Mouse (Mus musculus) testis, postnatal 10 days (tissue): ENCODE data around the gene Irf2bp2.

Experiments used
- DNase-seq: peaks from one replicate; pipeline ENCODE4 v3.0.0; 2021; ENCODE audit warnings: low spot score

Gene Irf2bp2

DNA sequence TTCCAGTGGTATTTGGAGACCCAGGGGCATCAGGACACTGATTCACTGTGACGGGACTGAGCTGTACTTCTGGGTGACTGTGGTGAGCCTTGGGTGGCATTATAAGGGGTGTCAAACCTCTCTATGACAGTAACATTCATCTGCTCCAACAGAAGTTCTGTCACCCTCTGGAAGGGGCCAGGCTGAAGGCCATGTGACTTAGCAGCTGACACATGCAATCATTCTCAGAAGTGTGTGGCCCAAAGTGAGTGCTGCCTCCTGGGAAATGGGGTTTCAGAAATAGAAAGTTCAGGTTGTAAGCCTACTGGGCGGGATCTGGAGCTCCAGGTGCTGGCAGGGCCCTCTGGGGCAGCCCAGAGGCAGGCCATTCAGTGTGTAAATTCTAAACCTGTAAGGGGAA is 26.1 kb downstream of the Irf2bp2 start:
- no peak for DNase-seq

DNA sequence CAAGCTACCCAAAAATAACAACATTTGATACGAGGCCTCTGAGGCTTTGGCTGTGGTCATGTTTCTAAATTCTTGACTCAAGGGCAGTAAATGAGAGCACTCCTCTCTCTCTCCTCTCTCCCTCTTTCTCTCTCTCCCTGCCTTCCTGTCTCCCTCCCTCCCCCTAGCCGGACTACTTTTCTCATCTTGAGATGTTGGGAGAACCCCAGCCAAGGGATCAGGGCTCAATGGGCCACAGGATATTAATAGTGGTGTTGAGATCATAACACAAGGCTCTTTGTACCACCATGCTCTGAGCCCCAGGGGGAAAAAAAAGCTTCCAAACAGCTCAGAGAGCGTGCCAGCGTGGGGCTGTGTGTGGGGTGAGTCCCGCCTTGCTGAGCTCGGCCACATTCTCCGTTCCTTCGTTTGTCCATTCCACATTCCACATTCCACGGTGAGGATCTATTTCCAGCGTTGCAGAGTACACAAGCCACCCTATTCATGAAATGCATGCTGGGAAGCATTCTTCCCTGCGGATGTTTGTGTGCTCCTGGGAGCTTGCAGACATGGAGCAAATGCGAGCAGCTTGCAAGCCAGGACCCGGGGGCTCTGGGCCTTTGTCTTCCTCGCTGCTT is 27.2 kb downstream of the Irf2bp2 start:
- peak; percentile 57 for DNase-seq

DNA sequence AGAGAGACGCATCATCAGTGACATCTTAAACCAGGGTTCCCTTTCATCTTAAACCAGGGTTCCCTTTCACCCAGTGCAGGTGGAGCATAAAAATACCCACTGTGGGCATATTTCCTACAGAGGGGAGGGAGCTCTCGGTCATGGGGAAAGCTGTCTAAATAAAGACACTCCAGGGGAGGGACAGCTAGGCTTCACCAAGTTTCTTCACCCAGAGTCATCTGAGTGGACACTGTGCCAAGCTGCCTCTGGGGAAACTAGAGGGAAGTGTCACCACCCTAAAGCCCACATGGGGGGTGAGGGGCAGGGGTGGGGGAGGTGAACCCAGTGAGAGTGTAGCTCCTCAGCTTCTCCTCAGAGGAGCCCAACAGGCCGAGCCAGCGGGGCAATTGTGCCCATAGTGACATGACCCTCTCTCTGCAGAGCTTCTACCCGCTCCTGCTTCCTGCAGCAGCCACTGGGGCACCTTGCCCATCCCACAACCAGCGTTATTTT is 27.8 kb downstream of the Irf2bp2 start:
- no peak for DNase-seq

DNA sequence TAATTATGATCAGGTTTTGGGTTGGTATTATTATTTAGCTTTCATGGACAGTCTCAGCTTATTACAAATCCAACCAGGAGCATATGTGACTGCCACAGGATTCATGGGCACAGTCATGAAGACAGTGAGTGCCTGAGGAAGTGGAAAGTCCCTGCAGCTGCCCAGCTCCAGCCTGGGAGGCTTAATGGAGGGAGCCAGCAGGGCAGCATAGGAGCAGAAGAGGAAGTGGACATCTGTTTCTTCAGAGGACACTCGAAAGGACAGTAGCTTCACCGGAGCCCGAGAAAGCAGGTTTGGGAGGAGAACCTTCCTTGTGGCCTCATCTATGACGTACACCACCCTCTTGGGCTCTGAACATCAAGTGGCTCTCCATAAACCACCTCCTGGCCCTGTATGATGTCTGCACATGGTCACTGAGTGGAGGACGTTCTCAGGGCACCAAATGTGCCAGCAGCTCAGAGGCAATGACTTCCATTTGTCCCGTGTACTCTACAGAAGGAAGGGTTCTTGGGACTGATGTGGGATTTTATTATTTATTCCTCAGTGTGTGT is 28.5 kb downstream of the Irf2bp2 start:
- DNase-seq: no peak

DNA sequence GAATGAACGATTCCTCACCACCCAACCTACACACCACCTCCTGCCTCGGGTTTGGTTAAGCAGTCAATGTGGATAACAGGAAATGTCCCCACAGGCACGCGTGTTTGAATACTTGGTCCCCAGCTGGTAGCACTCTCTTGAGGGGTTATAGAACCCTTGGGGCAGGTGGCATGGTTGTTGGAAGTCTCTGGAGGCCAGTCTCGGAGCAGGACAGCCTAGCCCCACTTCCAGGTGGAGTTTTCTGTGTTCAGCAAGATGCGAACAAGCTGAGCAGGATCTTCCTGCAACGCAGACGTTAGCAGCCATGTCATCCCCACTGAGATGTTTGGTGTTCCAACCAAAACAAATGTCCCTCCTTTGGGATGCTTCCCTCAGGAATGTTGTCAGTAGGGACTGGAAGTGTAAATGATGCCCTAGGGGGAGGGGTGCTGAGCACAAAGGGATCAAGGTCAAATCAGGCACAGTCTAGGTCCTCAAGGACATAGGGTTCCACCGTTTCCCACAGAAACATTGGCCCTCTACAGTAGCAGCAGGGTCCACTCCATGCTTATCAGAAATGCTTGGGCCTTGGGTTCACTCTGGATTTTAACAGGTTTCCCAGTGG is 29.1 kb downstream of the Irf2bp2 start:
- no peak for DNase-seq

DNA sequence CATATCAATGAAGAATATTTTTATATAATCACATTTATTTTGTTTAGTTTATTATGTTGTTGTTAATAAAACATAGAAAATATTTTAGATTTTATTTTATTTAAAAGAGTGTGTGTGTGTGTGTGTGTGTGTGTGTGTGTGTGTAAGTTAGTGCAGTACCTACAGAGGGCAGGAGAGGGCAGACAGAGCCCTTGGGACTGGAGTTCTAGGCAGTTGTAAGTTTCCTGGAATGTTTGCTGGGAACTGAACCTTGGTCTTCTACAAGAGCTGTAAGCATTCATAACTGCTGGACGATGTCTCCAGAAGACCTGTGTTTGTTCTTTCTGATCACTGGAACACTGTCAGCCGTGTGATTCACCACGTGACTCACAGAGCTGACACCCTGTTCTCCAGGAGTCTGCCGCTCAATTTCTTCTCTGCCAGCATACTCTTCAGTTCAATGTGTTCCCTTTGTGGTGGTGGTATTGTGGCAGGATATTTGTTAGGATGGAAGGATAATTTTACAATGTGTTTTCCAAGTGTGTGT is 32.4 kb downstream of the Irf2bp2 start:
- no peak for DNase-seq

DNA sequence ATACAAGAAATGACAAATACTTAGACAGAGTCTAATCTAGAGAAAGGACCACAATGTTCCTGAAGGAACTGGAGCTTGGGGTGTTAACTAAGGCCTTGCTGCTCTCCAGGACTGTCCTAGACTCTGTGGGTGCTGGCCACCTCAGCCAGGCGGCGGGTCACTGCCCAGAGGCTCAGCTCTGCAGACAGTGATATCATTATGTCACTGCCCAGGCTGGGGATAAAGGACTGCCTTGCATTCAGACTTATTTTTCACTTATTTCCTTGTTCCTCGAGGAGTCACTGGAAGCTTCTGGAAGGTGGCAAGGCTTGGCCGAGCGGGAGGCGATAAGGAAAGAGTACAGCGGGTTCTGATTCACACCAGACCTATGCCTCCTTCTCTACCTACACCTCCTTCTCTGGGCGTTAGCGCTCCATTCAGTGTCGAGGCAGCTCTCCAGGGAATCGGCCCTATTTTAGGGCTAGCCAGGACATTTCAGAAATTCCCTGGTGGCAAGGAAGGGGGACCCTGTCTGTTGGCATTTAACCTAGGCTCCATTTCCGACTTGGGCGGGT is 35.3 kb downstream of the Irf2bp2 start:
- no peak for DNase-seq

DNA sequence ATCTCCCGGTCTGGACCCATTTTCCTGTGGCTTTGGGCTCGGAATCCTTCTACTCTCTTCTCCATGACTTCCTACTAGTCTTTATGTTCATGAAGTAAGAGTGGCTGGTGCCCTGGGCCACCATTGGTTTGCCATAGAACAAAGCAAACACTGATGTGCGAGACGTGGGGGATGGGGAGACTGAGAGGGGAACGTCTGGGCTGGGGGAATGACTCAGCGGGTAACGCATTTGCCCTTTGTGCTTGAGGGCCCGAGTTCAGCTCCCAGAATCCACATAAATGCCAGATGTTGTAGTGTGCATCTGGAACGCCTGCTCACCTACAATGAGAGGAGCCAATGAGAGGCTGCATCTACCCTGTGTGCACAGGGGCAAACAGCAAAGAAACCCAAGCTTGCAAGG is 36.4 kb downstream of the Irf2bp2 start:
- no peak for DNase-seq

DNA sequence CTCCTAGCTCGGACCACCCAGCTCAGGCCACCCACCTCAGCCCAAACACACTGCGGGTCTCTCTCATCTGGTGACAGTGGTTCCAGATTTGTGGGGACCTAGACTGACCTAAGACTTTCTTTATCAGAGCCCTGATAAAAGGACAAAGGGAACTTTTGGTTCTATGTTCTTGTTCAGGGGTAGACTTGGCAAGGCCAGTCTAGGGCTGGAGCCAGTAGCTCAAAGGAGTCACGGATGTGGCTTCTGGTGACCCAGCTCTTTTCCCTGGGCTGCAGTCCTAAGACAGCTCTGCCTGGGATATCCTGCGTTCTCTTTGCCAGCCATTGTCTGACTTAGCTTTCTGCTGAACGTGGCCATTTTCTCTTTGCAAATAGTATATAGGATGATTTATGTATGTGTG is 37.1 kb downstream of the Irf2bp2 start:
- no peak for DNase-seq

DNA sequence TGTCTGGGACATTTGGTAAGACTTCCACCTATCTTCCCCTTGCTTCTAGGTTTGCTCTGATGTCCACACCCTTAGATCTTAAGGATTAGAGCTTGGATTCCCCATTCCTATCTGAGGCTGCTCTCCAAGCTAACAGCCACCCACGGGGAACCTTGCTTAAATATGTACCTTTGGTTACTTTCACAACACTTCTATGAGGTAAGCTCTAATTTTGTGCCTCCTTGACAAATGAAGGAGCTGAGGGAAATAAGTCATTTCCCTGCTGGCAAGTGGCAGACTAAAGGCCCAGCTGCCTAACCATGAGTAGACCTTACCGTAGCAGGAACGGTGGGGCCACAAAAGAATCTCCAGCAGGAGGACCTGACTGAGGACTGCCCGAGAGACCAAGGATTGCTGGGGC is 39.0 kb downstream of the Irf2bp2 start:
- DNase-seq: no peak

DNA sequence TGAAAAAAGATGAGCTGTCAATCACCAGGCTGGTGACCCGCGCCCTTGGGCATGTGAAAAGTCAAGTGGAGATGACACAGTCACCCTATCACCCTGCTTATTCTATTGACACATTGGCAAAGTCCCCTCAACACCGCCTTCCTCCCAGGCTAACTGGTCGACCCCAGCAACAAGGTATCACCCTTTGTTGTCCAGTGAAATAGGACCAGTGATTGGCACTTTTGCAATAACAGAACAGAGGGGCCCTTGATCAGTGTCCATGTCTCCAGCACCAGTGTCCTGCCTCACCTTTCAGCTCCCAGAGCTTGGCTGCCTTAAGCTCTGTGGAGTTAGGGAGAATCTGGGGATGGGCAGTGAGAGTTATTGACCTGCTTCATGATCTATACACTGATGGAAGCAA is 41.9 kb downstream of the Irf2bp2 start:
- no peak for DNase-seq

DNA sequence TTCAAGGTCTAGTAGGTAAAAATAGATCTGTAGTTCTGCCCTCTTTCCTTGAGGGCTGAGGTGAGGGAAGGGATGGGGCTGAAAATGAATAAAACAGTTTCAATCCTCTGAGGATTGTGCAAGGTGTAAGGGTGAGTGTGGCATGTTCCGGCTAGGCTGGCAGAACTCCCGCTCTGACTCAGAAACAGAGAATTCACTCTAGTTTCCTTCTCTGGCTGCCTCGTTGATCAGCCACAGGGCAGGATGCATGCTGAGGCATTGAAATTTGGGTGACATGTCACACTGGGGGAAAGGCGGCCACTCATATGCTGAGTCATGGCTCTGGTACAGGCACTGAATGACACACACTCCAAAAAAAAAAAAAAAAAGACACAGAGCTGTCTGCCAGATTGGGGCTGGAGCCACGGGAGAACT is 42.8 kb downstream of the Irf2bp2 start:
- no peak for DNase-seq

DNA sequence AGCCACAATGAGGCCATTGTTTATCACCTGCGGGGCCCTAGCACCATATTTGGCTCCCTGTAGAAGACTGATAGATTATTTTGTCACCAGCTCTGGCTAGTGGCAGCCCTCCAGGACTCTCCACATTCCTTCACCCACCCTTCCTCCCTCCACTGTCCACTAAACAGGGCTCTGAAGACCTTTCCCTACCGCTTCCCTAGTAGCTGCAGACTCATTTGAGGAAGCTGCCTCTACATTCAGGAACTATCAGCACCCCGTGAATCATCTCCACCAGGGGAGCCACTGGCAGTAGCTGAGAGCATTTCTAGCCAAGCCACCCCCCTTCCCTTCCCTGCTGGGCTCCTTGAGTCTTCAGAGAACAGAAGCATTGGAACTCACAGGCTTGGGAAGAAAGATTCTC is 45.9 kb downstream of the Irf2bp2 start:
- DNase-seq: peak; percentile 74

DNA sequence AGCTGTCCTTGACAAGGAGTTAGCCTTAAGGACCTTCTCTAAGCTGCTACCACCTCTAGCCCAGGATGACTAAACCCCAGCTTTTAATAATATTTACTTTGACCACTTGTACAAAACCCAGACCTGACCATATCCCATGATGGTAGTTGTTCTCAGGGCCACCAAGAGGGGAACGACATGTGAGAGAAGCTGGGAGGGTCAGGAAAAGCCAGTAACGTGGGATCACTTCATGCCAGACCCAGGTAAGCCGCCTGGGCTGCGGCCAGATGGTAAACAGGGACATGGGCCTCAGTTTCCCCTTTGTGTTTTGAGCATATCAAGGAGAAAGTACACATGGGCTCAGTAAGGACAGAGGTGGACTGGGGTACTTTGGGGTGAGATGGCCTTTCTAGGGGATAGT is 46.4 kb downstream of the Irf2bp2 start:
- DNase-seq: no peak

DNA sequence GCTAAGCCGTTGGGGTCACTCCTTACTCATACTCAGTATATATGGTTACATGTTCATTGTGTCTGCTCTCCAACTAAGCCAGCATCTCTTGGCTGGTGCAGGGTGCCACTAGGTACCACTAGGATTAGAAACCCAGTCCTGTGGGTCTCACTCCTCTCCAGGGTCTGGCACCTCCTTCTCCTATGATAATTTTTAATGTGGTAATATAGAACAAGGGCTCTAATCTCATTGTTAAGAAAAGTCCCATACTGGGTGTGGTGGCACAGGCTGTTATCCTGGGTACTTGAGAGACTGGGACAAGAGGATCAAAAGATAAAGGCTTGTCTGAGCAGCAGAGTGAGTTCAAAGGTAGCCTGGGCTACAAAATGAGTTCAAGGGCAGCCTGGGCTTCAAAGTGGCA is 47.3 kb downstream of the Irf2bp2 start:
- no peak for DNase-seq

DNA sequence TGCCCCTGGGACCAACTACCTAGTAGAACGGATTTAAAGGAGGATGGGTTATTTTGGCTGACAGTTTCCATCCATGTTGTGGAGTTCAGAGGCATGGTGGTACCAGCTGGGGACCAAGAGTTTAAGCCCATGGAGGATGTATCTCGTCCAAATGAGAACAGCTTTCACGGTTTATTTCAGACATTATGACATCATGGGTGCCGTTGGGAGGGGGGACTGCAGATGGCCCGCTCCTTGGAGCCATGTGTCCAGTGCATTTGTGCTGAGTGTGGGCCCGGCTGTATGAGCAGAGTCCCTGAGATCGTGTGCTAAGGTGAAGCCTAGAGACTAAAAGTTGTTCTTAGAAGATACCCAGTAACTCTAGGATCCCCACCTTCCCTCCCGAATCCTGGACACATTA is 50.4 kb downstream of the Irf2bp2 start:
- no peak for DNase-seq

DNA sequence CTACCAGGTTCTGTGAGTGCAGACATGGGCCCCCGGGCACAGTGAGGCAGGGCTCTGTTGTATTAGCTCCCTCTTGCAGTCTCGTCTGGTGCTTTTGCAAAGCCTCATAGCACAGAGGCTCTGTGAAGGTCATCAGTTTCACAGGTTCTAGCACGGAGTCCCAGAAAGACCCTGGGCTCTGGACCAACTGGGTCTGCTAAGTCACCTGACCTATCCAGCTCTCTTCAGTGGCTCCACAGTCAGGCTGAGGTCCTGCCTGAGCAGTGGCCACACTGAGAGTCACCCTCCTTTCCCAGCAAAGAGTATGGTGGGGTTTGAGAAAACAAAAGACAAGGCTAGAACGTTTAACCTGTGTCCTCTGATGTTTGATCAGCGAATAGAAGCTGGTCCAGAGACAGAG is 51.0 kb downstream of the Irf2bp2 start:
- no peak for DNase-seq

DNA sequence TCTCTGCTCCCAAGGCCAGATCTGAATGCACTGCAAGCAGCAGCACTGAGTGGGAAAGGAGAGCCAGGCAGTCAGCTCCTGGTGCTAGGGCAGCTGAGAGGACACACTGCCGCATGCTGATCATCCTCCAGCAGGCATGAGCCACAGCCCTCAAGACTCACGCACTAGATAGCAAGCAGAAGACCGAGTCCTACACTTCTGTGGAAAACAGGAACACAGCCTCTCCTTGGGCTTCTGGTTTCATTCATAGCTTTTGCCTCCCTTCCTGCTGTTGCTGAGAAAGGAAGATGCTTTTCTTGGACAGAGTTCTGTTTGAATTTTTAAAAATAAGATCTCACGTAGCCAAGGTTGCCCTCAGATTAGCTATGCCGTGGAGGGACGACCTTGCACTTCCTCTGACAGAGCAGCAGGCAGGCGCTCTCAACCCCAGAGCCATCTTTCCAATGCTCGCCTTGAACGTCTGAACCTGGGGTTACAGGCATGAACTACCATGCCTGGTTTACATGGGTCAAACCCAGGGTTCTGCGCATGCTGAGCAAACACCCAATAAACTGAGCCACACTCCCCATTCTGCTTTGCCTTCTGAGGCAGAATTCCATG is 51.6 kb downstream of the Irf2bp2 start:
- no peak for DNase-seq

DNA sequence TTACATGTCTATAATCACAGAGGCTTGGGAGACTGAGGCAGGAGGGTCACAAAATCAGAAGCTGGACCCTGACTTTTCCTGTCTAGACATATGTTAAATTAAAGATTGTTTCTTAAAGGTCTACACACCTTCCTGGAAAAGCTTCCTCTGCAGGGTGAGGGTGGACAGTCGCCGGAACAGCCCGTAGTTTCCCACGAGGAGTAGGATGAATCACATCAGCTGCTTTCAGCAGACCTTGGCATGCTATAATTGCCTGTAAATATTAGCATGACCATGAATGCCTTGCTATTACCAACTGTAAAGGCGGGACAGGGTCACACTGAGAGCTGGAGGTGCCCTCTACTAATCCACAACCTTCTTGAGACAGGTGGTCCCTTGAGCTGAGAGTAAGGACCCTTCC is 53.5 kb downstream of the Irf2bp2 start:
- no peak for DNase-seq

DNA sequence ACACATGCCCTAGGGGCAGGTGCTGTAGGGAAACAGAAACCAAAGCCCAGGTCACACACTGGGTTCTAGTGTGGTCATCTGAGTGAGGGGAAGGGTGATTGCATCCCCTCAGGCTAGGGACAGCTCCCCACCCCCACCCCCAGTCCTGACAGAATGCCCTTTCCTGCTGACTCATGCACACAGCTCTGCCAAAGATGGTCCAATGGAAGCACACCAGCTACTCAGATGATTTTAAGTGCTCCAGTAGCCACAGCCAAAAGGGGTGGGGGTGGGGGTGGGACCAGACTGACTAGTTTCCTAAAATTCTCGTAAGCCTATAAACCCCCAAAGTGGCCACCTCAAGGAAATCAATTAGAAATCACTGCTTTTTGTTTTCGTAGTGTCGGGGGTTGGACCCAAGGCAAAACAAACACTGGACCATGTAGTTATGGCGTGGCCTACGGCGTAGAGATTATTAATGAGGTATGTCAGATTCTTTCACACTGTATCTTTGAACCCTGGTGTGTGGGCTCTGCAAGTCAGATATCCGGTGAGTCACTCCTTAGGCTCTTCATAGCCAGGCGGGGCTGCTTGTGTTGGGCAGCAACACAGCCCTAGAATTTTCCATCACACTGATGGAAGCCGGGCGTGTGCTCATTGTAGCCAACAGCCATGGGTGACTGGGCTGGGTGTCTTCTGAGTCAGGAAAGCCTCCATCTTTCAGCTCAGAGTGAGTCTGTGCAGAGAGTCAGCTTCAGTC is 54.3 kb downstream of the Irf2bp2 start:
- no peak for DNase-seq

DNA sequence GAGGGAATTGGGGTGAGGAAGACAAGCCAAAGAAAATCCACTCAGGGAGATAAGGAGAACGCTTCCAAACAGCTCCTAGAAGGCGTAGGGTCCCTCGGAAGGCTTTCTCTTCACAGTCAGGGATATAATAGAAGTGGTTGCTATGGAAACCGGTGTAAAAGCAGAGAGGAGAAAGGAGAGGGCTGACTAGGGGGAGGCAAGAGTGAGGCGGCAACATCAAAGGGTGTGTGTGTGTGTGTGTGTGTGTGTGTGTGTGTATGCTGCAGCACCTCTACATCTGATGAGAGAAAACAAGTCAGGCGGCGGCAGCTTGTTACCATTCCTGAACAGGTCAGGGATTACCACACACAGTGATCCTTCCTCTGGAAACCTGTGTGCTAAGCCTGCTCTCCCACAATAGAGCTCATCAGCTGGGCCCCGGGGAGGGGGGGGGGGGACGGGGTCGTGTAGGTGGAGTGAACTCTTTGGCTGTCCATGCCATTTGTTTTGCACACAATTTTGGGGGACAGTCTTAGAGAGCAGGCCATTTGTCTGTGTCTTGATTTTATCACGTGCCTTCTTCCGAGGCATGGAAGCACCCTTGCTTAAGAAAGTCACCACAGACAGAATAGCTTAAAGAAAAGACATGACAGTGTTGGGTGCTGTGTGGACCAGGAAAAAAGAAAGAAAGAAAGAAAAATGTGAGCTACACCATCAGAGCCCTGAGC is 55.0 kb downstream of the Irf2bp2 start:
- DNase-seq: no peak
